Mouse (Mus musculus) lung, embryonic 16.5 days (tissue): ENCODE measurements around the gene 1600014C10Rik. TPM values are rescaled to one million over a fixed set of nuclear protein-coding genes. Genes with fewer than 3 reads are reported as not detected.

Experiments used
- ATAC-seq: fragments of 200-750 bp; cut with Nextera tagmentation; 2 replicates; pipeline ENCODE4 v1.8.0; 2017; ENCODE audit warnings: low read depth, mild to moderate bottlenecking, moderate library complexity
- H3K27ac ChIP-seq: fragments of 300-500 bp; sonication (generic); 2 replicates; pipeline ENCODE4 v1.5.1; 2014; ENCODE audit warnings: mild to moderate bottlenecking, control low read depth, low read length
- H3K27me3 ChIP-seq: fragments of 300-500 bp; sonication (generic); 2 replicates; pipeline ENCODE4 v1.6.1; 2014; ENCODE audit warnings: low read depth, low read length, mixed read lengths; ENCODE audit not compliant: control insufficient read depth, insufficient read depth
- H3K36me3 ChIP-seq: fragments of 300-500 bp; sonication (generic); 2 replicates; pipeline ENCODE4 v1.6.1; 2014; ENCODE audit warnings: low read length; ENCODE audit not compliant: control insufficient read depth, insufficient read depth
- H3K4me1 ChIP-seq: fragments of 300-500 bp; sonication (generic); replicated peaks from 2 replicates; pipeline ENCODE4 v1.6.1; 2014; ENCODE audit warnings: low read length, mixed read lengths; ENCODE audit not compliant: control insufficient read depth, insufficient read depth
- H3K4me2 ChIP-seq: fragments of 300-500 bp; sonication (generic); 2 replicates; pipeline ENCODE4 v1.6.1; 2014; ENCODE audit warnings: low read depth, low read length, control low read depth
- H3K4me3 ChIP-seq: fragments of 300-500 bp; sonication (generic); 2 replicates; pipeline ENCODE4 v1.5.1; 2014; ENCODE audit warnings: mild to moderate bottlenecking, low read length, control low read depth
- H3K9ac ChIP-seq: fragments of 300-500 bp; sonication (generic); 2 replicates; pipeline ENCODE4 v1.6.1; 2014; ENCODE audit warnings: low read length, control low read depth
- H3K9me3 ChIP-seq: fragments of 300-500 bp; sonication (generic); 2 replicates; pipeline ENCODE4 v1.6.1; 2016; ENCODE audit warnings: low read length; ENCODE audit not compliant: control insufficient read depth
- WGBS: fragments of 180-500 bp; shearing (Covaris S2); extraction: QIAGEN DNeasy Blood & Tissue Kit; methylation state at CpG from one replicate; pipeline ENCODE4 v1.1.7; 2014; 5-methylcytosine and 5-hydroxymethylcytosine counted together
- polyA plus RNA-seq: library from polyadenylated mRNA; unstranded; fragments of >200 nt; fragmentation: Nextera tagmentation; extraction: Ambion mirVana; gene quantifications from 2 replicates; pipeline ENCODE4 v1.2.1, GENCODE M21; 2015

The 1600014C10Rik gene
- polyA plus RNA-seq, 1 experiment from 2014 or later: 18.7 TPM

GRCm38 (mm10) chr7:38205801-38206200, 22.8 kb downstream of the 1600014C10Rik start:
- Histone ChIP-seq H3K9me3 (no peaks in the 10 kb centered on the region), H3K9ac (no peak overlapping the region), H3K27ac (no peak overlapping the region), H3K36me3 (no peaks in the 10 kb centered on the region), H3K27me3 (no peaks in the 10 kb centered on the region), H3K4me2 (no peak overlapping the region), H3K4me1 (peaks cover 4% of the 10 kb centered on the region; the same call in 1 of the 2 replicates), H3K4me3 (no peak overlapping the region)
- no peak for ATAC-seq
- WGBS: 71% methylated on average over 2 of the region's 2 CpGs

GRCm38 (mm10) chr7:38206564-38206963, 23.5 kb downstream of the 1600014C10Rik start:
- H3K36me3 ChIP-seq: no peaks in the 10 kb centered on the region
- no peak overlapping the region for H3K4me3 ChIP-seq
- no peaks in the 10 kb centered on the region for H3K9me3 ChIP-seq
- no peak overlapping the region for H3K4me2 ChIP-seq
- H3K27me3 ChIP-seq: no peaks in the 10 kb centered on the region
- WGBS: 69% methylated on average over 3 of the region's 3 CpGs
- no peak overlapping the region for H3K27ac ChIP-seq
- no peak for ATAC-seq
- H3K9ac ChIP-seq: no peak overlapping the region
- peaks cover 3% of the 10 kb centered on the region; the same call in 1 of the 2 replicates for H3K4me1 ChIP-seq

DNA sequence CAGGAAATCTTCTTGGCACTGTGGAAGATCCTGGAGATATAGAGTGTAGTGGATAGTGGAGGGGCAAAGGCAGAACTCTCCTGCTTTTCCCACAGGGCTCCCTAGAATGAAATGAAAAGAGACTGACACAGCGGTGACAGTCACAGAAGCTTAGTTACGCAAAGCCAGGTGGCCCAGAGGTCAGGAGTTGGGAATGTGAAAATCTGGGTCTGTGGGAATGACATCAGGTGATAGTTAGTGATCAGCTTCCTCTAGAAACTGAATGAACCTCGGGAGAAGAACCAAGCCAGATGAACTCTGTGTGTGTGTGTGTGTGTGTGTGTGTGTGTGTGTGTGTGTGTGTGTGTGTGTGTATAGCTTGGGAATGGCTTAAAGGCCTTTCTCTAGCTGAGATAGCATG, 26.0 kb downstream of the 1600014C10Rik start:
- Histone ChIP-seq H3K36me3 (no peaks in the 10 kb centered on the region), H3K4me2 (no peak overlapping the region), H3K27ac (no peak overlapping the region), H3K9me3 (no peaks in the 10 kb centered on the region), H3K9ac (no peak overlapping the region), H3K4me3 (no peak overlapping the region), H3K27me3 (no peaks in the 10 kb centered on the region), H3K4me1 (peaks cover 3% of the 10 kb centered on the region; the same call in 1 of the 2 replicates)
- ATAC-seq: no peak
- WGBS: 55% methylated on average over 3 of the region's 3 CpGs

DNA sequence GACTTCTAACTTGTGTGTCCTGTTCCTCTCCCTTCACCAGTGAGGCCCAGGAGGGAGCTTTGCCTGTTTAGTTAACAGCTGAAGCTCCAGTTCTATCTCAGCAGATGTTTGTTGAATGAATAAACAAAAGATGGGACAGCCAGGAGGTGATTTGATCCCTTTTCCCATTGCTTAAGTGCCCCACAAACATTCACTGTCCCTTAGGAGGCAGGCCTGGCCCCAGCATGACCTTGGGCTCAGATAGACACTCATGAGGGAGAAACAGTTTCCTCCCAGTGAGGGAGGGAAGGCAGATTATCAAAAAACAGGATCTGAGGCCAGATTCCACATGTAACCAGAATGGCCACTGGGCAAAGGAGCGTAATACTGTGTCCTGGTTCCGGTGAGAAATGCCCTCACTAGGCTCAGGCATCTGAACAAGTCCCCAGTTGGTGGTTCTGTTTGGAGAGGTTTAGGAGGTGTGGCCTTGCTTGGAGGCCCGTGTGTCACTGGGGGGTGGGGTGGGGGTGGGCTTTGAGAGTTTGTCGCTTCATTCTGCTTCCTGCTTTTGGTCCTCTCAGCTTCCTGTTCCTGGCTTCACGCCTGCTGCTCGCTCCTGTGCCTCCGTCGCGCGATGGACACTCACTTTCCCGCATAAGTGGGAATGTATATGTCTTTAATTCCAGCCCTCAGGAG, 26.6 kb downstream of the 1600014C10Rik start:
- no peaks in the 10 kb centered on the region for H3K27me3 ChIP-seq
- no peak overlapping the region for H3K4me3 ChIP-seq
- ATAC-seq: no peak
- no peak overlapping the region for H3K9ac ChIP-seq
- H3K9me3 ChIP-seq: no peaks in the 10 kb centered on the region
- peaks cover 3% of the 10 kb centered on the region; the same call in 1 of the 2 replicates for H3K4me1 ChIP-seq
- no peak overlapping the region for H3K27ac ChIP-seq
- no peak overlapping the region for H3K4me2 ChIP-seq
- H3K36me3 ChIP-seq: no peaks in the 10 kb centered on the region
- WGBS: 48% methylated on average over 11 of the region's 11 CpGs

DNA sequence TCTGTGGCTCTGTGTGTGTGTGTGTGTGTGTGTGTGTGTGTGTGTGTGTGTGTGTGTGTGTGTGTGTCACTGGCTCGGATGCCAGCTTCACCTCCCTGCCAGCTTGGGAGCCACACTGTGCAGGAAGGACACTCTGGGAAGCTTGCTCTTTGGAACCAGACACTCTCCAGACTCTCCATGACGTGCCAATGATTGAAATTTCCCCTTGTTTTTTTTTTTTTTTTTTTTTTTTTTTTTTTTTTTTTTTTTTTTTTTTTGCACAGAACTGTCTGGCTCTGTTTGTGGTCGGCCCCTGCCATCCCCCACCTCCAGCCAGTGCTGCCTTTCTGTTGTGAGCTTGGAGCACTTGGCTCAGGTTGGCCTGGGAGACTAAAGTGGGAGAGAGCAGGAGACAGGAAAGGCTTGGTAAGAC, 29.6 kb downstream of the 1600014C10Rik start:
- Histone ChIP-seq H3K9me3 (no peaks in the 10 kb centered on the region), H3K4me3 (no peak overlapping the region), H3K4me1 (peaks cover 3% of the 10 kb centered on the region; the same call in 1 of the 2 replicates), H3K9ac (no peak overlapping the region), H3K27ac (no peak overlapping the region), H3K4me2 (no peak overlapping the region), H3K36me3 (no peaks in the 10 kb centered on the region), H3K27me3 (no peaks in the 10 kb centered on the region)
- 18% methylated on average over 3 of the region's 3 CpGs for WGBS
- 0 out of 2 replicates have a peak, but pooled peaks have one; percentile 26 for ATAC-seq

DNA sequence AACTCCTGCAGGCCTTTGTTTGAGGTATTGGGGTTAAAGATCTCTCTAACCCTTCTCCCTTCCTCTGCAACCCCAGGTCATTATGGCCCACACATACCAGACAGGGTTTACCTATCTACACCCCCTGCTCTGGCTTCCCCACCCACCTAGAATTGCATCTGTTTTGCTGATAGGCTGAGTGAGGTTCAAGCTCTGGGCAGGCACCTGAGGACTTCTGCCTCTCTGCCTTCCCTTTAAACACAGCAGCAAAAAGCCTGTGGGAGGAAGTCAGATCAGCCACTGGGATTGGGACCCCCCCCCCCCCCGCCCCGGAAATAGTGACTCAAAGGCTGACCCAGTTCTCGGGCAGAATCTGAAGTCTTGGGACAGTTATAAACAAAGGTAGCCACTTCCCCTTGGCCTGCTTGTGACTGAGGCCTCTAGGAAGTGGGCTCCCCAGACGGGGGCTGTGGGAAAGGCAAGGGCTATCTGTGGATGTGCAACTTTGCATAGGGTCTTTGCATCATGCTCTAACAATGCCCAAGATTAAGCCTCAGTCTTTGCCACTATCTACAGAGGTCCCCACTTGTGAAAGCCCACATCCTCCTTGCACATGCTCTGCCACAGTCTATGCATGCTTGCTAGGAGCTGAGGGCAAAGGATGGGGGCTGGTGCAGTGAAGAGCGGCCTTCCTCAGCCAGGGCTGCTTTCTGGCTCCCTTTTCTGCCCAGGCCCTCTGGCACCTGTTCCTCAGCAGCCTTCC, 31.6 kb downstream of the 1600014C10Rik start:
- Histone ChIP-seq H3K9ac (no peak overlapping the region), H3K4me2 (no peak overlapping the region), H3K9me3 (no peaks in the 10 kb centered on the region), H3K4me1 (peaks cover under 1% of the 10 kb centered on the region; the same call in 1 of the 2 replicates), H3K27ac (no peak overlapping the region), H3K36me3 (no peaks in the 10 kb centered on the region), H3K4me3 (no peak overlapping the region), H3K27me3 (no peaks in the 10 kb centered on the region)
- 52% methylated on average over 5 of the region's 5 CpGs for WGBS
- ATAC-seq: no peak

GRCm38 (mm10) chr7:38215281-38215680, 32.3 kb downstream of the 1600014C10Rik start:
- no peak overlapping the region for H3K4me3 ChIP-seq
- H3K4me1 ChIP-seq: no peaks in the 10 kb centered on the region
- no peaks in the 10 kb centered on the region for H3K36me3 ChIP-seq
- no peak overlapping the region for H3K27ac ChIP-seq
- no peak overlapping the region for H3K4me2 ChIP-seq
- 68% methylated on average over 7 of the region's 7 CpGs for WGBS
- no peaks in the 10 kb centered on the region for H3K27me3 ChIP-seq
- ATAC-seq: no peak
- no peak overlapping the region for H3K9ac ChIP-seq
- H3K9me3 ChIP-seq: no peaks in the 10 kb centered on the region

GRCm38 (mm10) chr7:38215697-38216096, 32.7 kb downstream of the 1600014C10Rik start:
- H3K27me3 ChIP-seq: no peaks in the 10 kb centered on the region
- no peak overlapping the region for H3K27ac ChIP-seq
- H3K4me3 ChIP-seq: no peak overlapping the region
- H3K9me3 ChIP-seq: no peaks in the 10 kb centered on the region
- no peak overlapping the region for H3K4me2 ChIP-seq
- ATAC-seq: no peak
- H3K36me3 ChIP-seq: peaks cover 3% of the 10 kb centered on the region; the same call in 1 of the 2 replicates
- no peaks in the 10 kb centered on the region for H3K4me1 ChIP-seq
- 90% methylated on average over 6 of the region's 6 CpGs for WGBS
- no peak overlapping the region for H3K9ac ChIP-seq

GRCm38 (mm10) chr7:38217417-38218171, 34.6 kb downstream of the 1600014C10Rik start:
- H3K36me3 ChIP-seq: peaks cover 5% of the 10 kb centered on the region; the same call in 1 of the 2 replicates
- no peak overlapping the region for H3K9ac ChIP-seq
- ATAC-seq: peak; percentile 88
- no peaks in the 10 kb centered on the region for H3K4me1 ChIP-seq
- peak overlapping the region; percentile 67 for H3K27ac ChIP-seq
- WGBS: 59% methylated on average over 5 of the region's 5 CpGs
- no peaks in the 10 kb centered on the region for H3K27me3 ChIP-seq
- no peaks in the 10 kb centered on the region for H3K9me3 ChIP-seq
- no peak overlapping the region for H3K4me2 ChIP-seq
- no peak overlapping the region for H3K4me3 ChIP-seq
